In genomic region chr17:31565141-31566056, GRCm38 (mm10) we compare ENCODE assay signal across 8 mouse cellular contexts. TPM values are rescaled to one million over a fixed set of nuclear protein-coding genes. Genes with fewer than 3 reads are reported as not detected.
DNase-seq lines count a peak whose midpoint lies in the region; ATAC-seq lines count a peak whose summit lies in the region.

No protein-coding gene starts in this region.

- ATAC-seq in hindbrain, embryonic 15.5 days (ENCODE audit: low FRiP score, low read depth), result peak; percentile 63
- no peak for ATAC-seq in erythroid progenitor cell, adult 5-6 weeks (replicated peaks; ENCODE audit: low FRiP score, poor library complexity, severe bottlenecking)

- H3K4me2 ChIP-seq in hindbrain, embryonic 15.5 days, result peak overlapping the region; percentile 86

- H3K4me3 ChIP-seq in hindbrain, embryonic 15.5 days, result peak overlapping the region; percentile 77

- no peaks in the 10 kb centered on the region for H3K36me3 ChIP-seq in hindbrain, embryonic 15.5 days

- peak; percentile 21 for DNase-seq in MEL-GATA-1-ER (ENCODE audit: extremely low read depth, low read depth)
- DNase-seq in c-Kit-positive CD71-negative TER-119-negative erythroid progenitor cells, embryonic 14.5 days (ENCODE audit: low read depth), result peak; percentile 37
- peak; percentile 63 for DNase-seq in forelimb bud, embryonic 11.5 days (ENCODE audit: low read depth, low spot score)
- peak; percentile 61 to 64 for DNase-seq in left cerebral cortex, postnatal 14 days (ENCODE audit: low spot score in 2 of 2)
- peak; percentile 78 for DNase-seq in mesoderm, embryonic 11.5 days (ENCODE audit: low read depth, low spot score)
- peak; percentile 76 for DNase-seq in right cerebral cortex, postnatal 4 days

- H3K9me3 ChIP-seq in hindbrain, embryonic 15.5 days, result no peaks in the 10 kb centered on the region

- intact Hi-C loops in left cerebral cortex, postnatal 14 days (cut with DNase I), result no loop called here

- no peaks in the 10 kb centered on the region for H3K27me3 ChIP-seq in hindbrain, embryonic 15.5 days

- peak overlapping the region; percentile 99 for H3K27ac ChIP-seq in hindbrain, embryonic 15.5 days (replicated peaks)

- H3K9ac ChIP-seq in hindbrain, embryonic 15.5 days, result peak overlapping the region; percentile 90

- H3K4me1 ChIP-seq in hindbrain, embryonic 15.5 days (replicated peaks), result peaks cover 53% of the 10 kb centered on the region

- under 1% methylated on average over 84 of the region's 88 CpGs for WGBS in hindbrain, embryonic 15.5 days

RNA-seq across cellular contexts. Expression of gene Pknox1, which starts 0.9 kb away (rescaled TPM):
- polyA plus RNA-seq in hindbrain, embryonic 15.5 days (2015; fragmentation: Nextera tagmentation; extraction: Ambion mirVana), result 33.9 and 36.7 TPM in 2 replicates
- 10 to 100 TPM; 12.4 to 14.4 TPM for total RNA-seq in left cerebral cortex, postnatal 14 days (2021)
- 21.4 and 24.1 TPM in 2 replicates for total RNA-seq in erythroid progenitor cell, adult 5-6 weeks (2015; ENCODE audit: low replicate concordance)
- 26.2 and 33.1 TPM in 2 replicates for total RNA-seq in erythroid progenitor cell, adult 5-6 weeks (2017; ENCODE audit: low replicate concordance)

RNA-seq across cellular contexts. Expression of gene Ndufv3, which starts 45.5 kb away (rescaled TPM):
- 445 and 471 TPM in 2 replicates for polyA plus RNA-seq in hindbrain, embryonic 15.5 days (2015; fragmentation: Nextera tagmentation; extraction: Ambion mirVana)
- 100 to 1,000 TPM; 311 to 320 TPM for total RNA-seq in left cerebral cortex, postnatal 14 days (2021)
- 30.6 and 51.6 TPM in 2 replicates for total RNA-seq in erythroid progenitor cell, adult 5-6 weeks (2015; ENCODE audit: low replicate concordance)
- total RNA-seq in erythroid progenitor cell, adult 5-6 weeks (2017; ENCODE audit: low replicate concordance), result 54.4 and 57.5 TPM in 2 replicates

RNA-seq across cellular contexts. Expression of gene Wdr4, which starts 45.6 kb away (rescaled TPM):
- polyA plus RNA-seq in hindbrain, embryonic 15.5 days (2015; fragmentation: Nextera tagmentation; extraction: Ambion mirVana), result 37.2 and 38.1 TPM in 2 replicates
- 10 to 100 TPM; 26.5 to 28.0 TPM for total RNA-seq in left cerebral cortex, postnatal 14 days (2021)
- 2.5 and 8.3 TPM in 2 replicates for total RNA-seq in erythroid progenitor cell, adult 5-6 weeks (2015; ENCODE audit: low replicate concordance)
- total RNA-seq in erythroid progenitor cell, adult 5-6 weeks (2017; ENCODE audit: low replicate concordance), result 1.8 and 2.4 TPM in 2 replicates

Comparison
In these comparisons a context has a peak if more than half of its experiments do, and no peak if none do; other contexts are left out.
1. DNase-seq: peak in every context shown above with its lines; median percentile 78 in mesoderm, embryonic 11.5 days; 76 in right cerebral cortex, postnatal 4 days; 63 in forelimb bud, embryonic 11.5 days; 62 in left cerebral cortex, postnatal 14 days; 37 in c-Kit-positive CD71-negative TER-119-negative erythroid progenitor cells, embryonic 14.5 days; 21 in MEL-GATA-1-ER.
2. RNA of gene Ndufv3, which starts 45.5 kb away (total RNA-seq): 311 to 320 TPM in left cerebral cortex, postnatal 14 days; 30.6 to 57.5 TPM in erythroid progenitor cell, adult 5-6 weeks; every median in the first group is over 4 times any median in the second.